Mouse (Mus musculus) ovary, adult 2 months (tissue): Measurements from ENCODE around the gene Olfr809. TPM values are rescaled to one million over a fixed set of nuclear protein-coding genes. Genes with fewer than 3 reads are reported as not detected.

Source experiments
- polyA plus RNA-seq: library from polyadenylated mRNA; depleted of rRNA; stranded (reverse); fragments of >200 nt; gene quantifications from 2 replicates; pipeline ENCODE4 v1.2.3, GENCODE M21; 2012; rRNA removed

Gene Olfr809
- not detected in 2 replicates for polyA plus RNA-seq

GRCm38 (mm10) chr10:129774338-129774737, at the start of gene Olfr809:
Gene Olfr809 (plus strand): TSS chr10:129774638.

GRCm38 (mm10) chr10:129729275-129729674, 45.2 kb upstream of the Olfr809 start, which contains the start of gene Olfr805:
Gene Olfr805 (minus strand): TSS chr10:129729375.

GRCm38 (mm10) chr10:129741821-129742220, 32.6 kb upstream of the Olfr809 start, which contains the start of gene Olfr806:
Gene Olfr806 (minus strand): TSS chr10:129741921.

GRCm38 (mm10) chr10:129757693-129758092, 16.7 kb upstream of the Olfr809 start, which contains the start of gene Olfr807:
Gene Olfr807 (minus strand): TSS chr10:129757793.

GRCm38 (mm10) chr10:129765182-129765581, 9.3 kb upstream of the Olfr809 start, which contains the start of gene Olfr808:
Gene Olfr808 (plus strand): TSS chr10:129765482.

GRCm38 (mm10) chr10:129794817-129795216, 20.4 kb downstream of the Olfr809 start, which contains the start of gene Olfr810:
Gene Olfr810 (minus strand): TSS chr10:129794917.

GRCm38 (mm10) chr10:129804296-129804695, 29.9 kb downstream of the Olfr809 start, which contains the start of gene Olfr811:
Gene Olfr811 (minus strand): TSS chr10:129804396.

Other genes starting within 250 kb of the Olfr809 start
- not detected in 2 replicates for gene Olfr792, start 235.5 kb upstream of the Olfr809 start, polyA plus RNA-seq
- gene Olfr794, start 207.0 kb upstream of the Olfr809 start, polyA plus RNA-seq: not detected in 2 replicates
- gene Olfr796, start 162.1 kb upstream of the Olfr809 start, polyA plus RNA-seq: not detected in 2 replicates
- not detected in 2 replicates for gene Olfr798, start 146.7 kb upstream of the Olfr809 start, polyA plus RNA-seq
- not detected in 2 replicates for gene Olfr799, start 137.2 kb upstream of the Olfr809 start, polyA plus RNA-seq
- gene Olfr800, start 116.9 kb upstream of the Olfr809 start, polyA plus RNA-seq: not detected in 2 replicates
- not detected in 2 replicates for gene Olfr801, start 100.8 kb upstream of the Olfr809 start, polyA plus RNA-seq
- gene Olfr802, start 86.5 kb upstream of the Olfr809 start, polyA plus RNA-seq: not detected in 2 replicates
- not detected in 2 replicates for gene Olfr803, start 80.4 kb upstream of the Olfr809 start, polyA plus RNA-seq
- not detected in 2 replicates for gene Olfr804, start 71.4 kb upstream of the Olfr809 start, polyA plus RNA-seq
- not detected in 2 replicates for gene Olfr805, start 45.3 kb upstream of the Olfr809 start, polyA plus RNA-seq
- not detected in 2 replicates for gene Olfr806, start 32.7 kb upstream of the Olfr809 start, polyA plus RNA-seq
- gene Olfr807, start 16.8 kb upstream of the Olfr809 start, polyA plus RNA-seq: not detected in 2 replicates
- gene Olfr808, start 9.2 kb upstream of the Olfr809 start, polyA plus RNA-seq: not detected in 2 replicates
- gene Olfr810, start 20.3 kb downstream of the Olfr809 start, polyA plus RNA-seq: 0.09 and 0.32 TPM in 2 replicates
- not detected in 2 replicates for gene Olfr811, start 29.8 kb downstream of the Olfr809 start, polyA plus RNA-seq
- gene Olfr812, start 71.5 kb downstream of the Olfr809 start, polyA plus RNA-seq: not detected in 2 replicates
- gene Olfr813, start 80.7 kb downstream of the Olfr809 start, polyA plus RNA-seq: not detected in 2 replicates
- gene Olfr814, start 105.2 kb downstream of the Olfr809 start, polyA plus RNA-seq: not detected in 2 replicates
- gene Olfr815, start 131.2 kb downstream of the Olfr809 start, polyA plus RNA-seq: not detected in 2 replicates
- not detected in 2 replicates for gene Olfr816, start 141.0 kb downstream of the Olfr809 start, polyA plus RNA-seq
- gene Olfr818, start 174.5 kb downstream of the Olfr809 start, polyA plus RNA-seq: not detected in 2 replicates
- not detected in 2 replicates for gene Olfr819, start 192.6 kb downstream of the Olfr809 start, polyA plus RNA-seq
- not detected in 2 replicates for gene Olfr247, start 201.5 kb downstream of the Olfr809 start, polyA plus RNA-seq
- gene Gm10310, start 210.4 kb downstream of the Olfr809 start, polyA plus RNA-seq: not detected in 2 replicates
- gene Olfr820, start 238.0 kb downstream of the Olfr809 start, polyA plus RNA-seq: not detected in 2 replicates